Mouse (Mus musculus) megakaryocyte, embryonic 14.5 days (primary cell): ENCODE results near the gene Tead4.

Experiments
- FLI1 ChIP-seq: IDR thresholded peaks from 2 replicates; pipeline ENCODE4 v1.6.1; 2012; ENCODE audit warnings: low read length, inconsistent platforms, mixed read lengths
- GATA1 ChIP-seq: IDR thresholded peaks from 3 replicates; pipeline ENCODE4 v1.6.1; 2012; ENCODE audit warnings: mixed read lengths, low read length, inconsistent platforms, borderline replicate concordance

- TF ChIP-seq FLI1 (no peak), GATA1 (no peak)
These were observed 14.2 kb upstream of the Tead4 start for GRCm38 (mm10) chr6:128314796-128315195.
